Mouse (Mus musculus): ENCODE measurements around the gene Hist1h3g.
"Not testable (repeated sequence)": the region's sequence is repeated elsewhere in the genome, so short reads cannot be mapped to it uniquely, and the experiment has no call there.

The Hist1h3g gene

DNA sequence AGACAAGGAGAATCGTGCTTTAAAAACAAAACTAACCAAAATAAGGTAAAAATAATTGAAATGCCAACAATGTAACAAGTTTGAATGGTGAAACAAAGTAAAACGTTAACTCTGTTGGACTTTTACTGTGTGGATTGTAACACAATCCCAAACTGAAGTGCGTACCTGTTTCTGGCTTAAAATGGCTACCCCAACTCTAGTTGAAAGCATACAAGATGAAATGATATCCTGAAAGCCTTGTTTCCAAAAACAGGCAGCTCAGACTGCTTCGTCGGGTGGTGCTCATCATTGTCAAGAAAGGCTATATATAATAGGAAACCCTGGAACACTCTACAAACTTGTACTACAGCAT, 26.3 kb downstream of the Hist1h3g start:
- not testable (repeated sequence) for DNase-seq

GRCm38 (mm10) chr13:23561883-23562659, 26.8 kb downstream of the Hist1h3g start, which contains the start of gene Hist1h3e:
Gene Hist1h3e (minus strand): TSS chr13:23562369.
- DNase-seq, result peak; percentile 81 to 91

- no peak for DNase-seq
These were observed 27.7 kb downstream of the Hist1h3g start for GRCm38 (mm10) chr13:23562699-23563462.

DNA sequence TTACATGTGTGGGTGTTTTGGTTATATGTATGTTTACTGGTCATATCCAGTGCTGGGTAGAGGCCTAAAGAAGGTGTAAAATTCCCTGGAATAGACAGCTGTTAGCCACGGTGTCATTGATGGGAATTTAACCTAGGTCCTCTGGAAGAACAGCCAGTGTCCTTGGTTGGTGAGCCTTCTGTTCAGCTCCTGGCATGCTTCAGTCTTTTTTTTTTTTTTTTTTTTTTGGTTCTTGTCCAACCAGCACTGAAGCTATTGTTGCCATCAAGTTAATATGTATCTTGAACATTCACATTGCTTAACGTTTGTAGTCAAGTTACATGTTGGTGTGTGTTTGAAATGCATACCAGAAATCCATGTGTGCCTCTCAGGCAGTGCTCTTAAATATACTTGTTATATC, 29.3 kb downstream of the Hist1h3g start:
- DNase-seq, result no peak

DNA sequence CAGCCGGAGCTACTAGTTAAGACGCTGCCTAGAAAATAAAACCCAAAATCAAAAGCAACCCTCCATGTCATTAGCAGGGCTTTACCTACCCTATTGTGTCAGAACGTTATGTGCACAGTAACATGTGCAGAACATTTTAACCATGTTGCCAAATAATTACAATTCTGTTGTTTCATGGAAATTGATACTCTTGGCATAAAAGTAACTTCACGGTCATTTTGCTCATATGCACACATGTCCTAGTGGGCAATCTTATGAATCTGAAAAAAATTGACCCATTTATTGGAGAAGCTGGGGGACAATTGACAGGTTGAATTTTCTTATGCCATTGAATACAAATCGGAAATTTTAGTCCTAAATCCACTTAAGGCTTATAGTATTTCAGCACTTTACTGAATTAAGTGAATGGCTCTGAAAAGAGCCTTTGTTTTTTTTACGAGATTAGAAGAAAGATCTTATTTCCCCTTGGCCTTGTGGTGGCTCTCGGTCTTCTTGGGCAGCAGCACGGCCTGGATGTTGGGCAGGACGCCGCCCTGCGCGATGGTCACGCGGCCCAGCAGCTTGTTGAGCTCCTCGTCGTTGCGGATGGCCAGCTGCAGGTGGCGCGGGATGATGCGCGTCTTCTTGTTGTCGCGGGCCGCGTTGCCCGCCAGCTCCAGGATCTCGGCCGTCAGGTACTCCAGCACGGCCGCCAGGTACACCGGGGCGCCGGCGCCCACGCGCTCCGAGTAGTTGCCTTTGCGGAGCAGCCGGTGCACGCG, 35.2 kb downstream of the Hist1h3g start:
- not testable (repeated sequence) for DNase-seq

GRCm38 (mm10) chr13:23571022-23571503, 35.8 kb downstream of the Hist1h3g start, which contains the start of the genes Hist1h2ae and Hist1h2bg:
Gene Hist1h2ae (minus strand): TSS chr13:23571220.
Gene Hist1h2bg (plus strand): TSS chr13:23571396.
- DNase-seq, result peak; percentile 63 to 78

DNA sequence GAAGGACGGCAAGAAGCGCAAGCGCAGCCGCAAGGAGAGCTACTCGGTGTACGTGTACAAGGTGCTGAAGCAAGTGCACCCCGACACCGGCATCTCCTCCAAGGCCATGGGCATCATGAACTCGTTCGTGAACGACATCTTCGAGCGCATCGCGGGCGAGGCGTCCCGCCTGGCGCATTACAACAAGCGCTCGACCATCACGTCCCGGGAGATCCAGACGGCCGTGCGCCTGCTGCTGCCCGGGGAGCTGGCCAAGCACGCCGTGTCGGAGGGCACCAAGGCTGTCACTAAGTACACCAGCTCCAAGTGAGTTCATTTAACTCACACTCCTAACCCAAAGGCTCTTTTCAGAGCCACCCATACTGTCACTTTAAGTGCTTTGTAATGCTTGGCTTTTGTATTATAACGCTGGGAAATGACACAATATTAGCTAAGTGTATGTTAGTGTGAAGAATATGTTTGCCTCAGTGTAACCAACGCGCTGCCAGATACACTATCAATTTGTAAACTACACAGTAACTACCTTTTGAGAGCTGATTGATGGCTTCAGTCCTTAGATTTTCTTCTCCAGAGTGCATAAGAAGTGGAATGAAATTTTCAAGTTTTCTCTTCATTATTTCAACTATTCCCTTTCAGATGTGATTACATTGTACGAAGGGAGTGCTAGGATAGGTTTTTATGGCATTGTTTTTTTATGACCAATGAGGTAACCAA, 36.4 kb downstream of the Hist1h3g start:
- not testable (repeated sequence) for DNase-seq

GRCm38 (mm10) chr13:23572218-23573033, 37.2 kb downstream of the Hist1h3g start:
- no peak for DNase-seq

GRCm38 (mm10) chr13:23573034-23573897, 38.0 kb downstream of the Hist1h3g start:
- DNase-seq, result peak in 1 of 2 experiments; percentile 29

DNA sequence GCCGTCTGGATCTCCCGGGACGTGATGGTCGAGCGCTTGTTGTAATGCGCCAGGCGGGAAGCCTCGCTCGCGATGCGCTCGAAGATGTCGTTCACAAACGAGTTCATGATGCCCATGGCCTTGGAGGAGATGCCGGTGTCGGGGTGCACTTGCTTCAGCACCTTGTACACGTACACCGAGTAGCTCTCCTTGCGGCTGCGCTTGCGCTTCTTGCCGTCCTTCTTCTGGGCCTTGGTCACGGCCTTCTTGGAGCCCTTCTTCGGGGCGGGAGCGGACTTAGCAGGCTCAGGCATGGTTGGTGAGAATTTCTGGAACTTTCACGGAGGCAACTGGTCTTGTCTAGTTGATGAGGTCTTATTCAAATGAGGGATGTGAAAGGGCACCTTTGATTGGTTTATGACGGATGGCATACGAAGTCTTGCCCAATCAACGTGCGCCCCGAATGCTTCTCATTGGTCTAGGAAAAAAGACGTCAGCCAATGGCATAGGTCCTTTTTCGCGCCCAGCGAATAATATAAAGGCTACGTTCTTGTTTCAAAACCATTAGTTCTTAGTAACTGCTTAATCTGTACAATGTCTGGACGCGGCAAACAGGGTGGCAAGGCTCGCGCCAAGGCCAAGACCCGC, 38.8 kb downstream of the Hist1h3g start, which contains the start of the genes Hist1h2bf and Hist1h2ad:
TSS of gene Hist1h2bf (minus strand) at position 299 of the 627 bp plus-strand sequence.
TSS of gene Hist1h2ad (plus strand) at position 484 of the 627 bp plus-strand sequence.
- peak; percentile 81 to 94 for DNase-seq

- not testable (repeated sequence) for DNase-seq
These were observed 39.4 kb downstream of the Hist1h3g start for GRCm38 (mm10) chr13:23574546-23575170.

GRCm38 (mm10) chr13:23575271-23575851, 40.1 kb downstream of the Hist1h3g start, which contains the start of gene Hist1h3d:
Gene Hist1h3d (plus strand): TSS chr13:23575763.
- DNase-seq, result peak in 1 of 2 experiments; percentile 32

GRCm38 (mm10) chr13:23575864-23576313, 40.7 kb downstream of the Hist1h3g start:
- peak in 1 of 2 experiments; percentile 32 for DNase-seq

DNA sequence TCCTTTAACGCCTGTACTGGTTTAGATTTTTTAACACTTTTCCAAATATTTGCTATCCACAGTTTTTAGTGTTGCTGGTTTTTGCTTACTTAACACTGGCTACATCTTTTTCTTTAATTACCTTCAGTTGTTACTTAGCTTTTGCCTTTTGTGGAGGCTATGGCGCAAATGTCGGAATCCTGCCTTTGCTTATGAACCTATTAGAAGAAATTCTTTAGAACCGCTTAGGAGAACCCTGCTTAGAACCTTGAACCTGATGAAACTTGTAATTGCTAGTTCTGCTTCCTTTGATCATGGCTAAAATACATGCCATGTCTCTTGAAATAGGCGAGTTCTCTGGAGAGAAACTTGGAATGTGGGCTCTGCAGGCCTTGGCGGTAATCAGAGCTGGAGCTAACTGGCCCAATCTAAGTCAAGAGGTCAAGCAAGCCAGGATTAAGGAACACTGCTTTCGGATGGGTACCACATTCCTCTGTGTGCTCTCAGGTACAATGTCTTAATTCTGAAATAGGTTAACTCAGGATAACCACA, 41.2 kb downstream of the Hist1h3g start:
- no peak for DNase-seq

DNA sequence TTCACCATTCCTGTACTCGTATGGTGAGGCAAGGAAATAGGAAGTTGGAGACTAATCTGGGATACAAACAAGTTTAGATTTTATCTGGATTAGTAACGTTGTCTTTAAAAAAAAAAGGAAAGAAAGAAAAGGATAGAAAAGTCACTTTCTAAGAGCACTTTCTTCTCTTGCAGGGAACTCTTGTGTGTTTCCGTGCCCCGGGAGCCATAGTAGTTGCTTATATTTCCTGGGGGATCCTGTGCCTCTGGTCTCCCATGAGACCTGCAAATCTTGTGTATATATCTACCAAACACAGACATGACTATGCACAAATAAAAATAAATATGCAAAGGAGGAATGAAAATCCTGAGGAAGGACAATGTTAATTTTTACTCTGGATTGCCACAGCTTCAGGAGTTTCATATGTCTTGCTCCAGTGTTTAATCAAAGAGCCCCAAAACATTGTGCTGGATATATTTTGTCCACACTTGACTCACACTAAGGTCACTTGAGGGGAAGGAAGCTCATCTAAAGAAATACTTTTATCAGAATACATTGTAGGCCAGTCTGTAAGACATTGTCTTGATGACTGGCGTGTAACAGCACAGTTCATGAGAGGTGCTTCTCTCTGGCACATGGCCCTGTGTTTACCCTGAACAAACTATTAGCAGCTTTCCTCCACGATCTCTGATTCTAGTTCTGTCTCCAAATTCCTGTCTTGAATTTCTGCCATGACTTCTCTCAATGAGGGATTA, 41.9 kb downstream of the Hist1h3g start:
- DNase-seq, result no peak

GRCm38 (mm10) chr13:23577835-23578234, 42.6 kb downstream of the Hist1h3g start:
- DNase-seq, result no peak
